Mouse (Mus musculus): ENCODE measurements around the gene Drd1. TPM values are rescaled to one million over a fixed set of nuclear protein-coding genes. Genes with fewer than 3 reads are reported as not detected.

The Drd1 gene
- polyA plus RNA-seq, 1 experiment from 2014 or later, result 2.6 TPM

GRCm38 (mm10) chr13:54072526-54073057, 17.1 kb upstream of the Drd1 start:
- no peak for ATAC-seq (ENCODE audit: low FRiP score, low read depth)
- Histone ChIP-seq H3K27ac (replicated peaks) (peak overlapping the region; percentile 89), H3K4me2 (peak overlapping the region; percentile 71), H3K4me1 (replicated peaks) (peaks cover 16% of the 10 kb centered on the region), H3K27me3 (no peaks in the 10 kb centered on the region), H3K9ac (peak overlapping the region; percentile 81), H3K36me3 (no peaks in the 10 kb centered on the region), H3K4me3 (peak overlapping the region; percentile 88), H3K9me3 (no peaks in the 10 kb centered on the region)
- 35% methylated on average over 10 of the region's 10 CpGs for WGBS

- Histone ChIP-seq H3K9me3 (no peaks in the 10 kb centered on the region), H3K4me3 (peak within 1 kb of the TSS; percentile 88), H3K27ac (replicated peaks) (peak within 1 kb of the TSS; percentile 89), H3K9ac (peak within 1 kb of the TSS; percentile 81), H3K36me3 (no peaks in the 10 kb centered on the region), H3K4me2 (peak within 1 kb of the TSS; percentile 71), H3K4me1 (replicated peaks) (peaks cover 13% of the 10 kb centered on the region), H3K27me3 (no peaks in the 10 kb centered on the region)
- peak; percentile 92 for ATAC-seq (ENCODE audit: low FRiP score, low read depth)
- WGBS, result 1% methylated on average over 74 of the region's 74 CpGs
These were observed 16.3 kb upstream of the Drd1 start, which contains the start of gene Sfxn1 for GRCm38 (mm10) chr13:54071606-54072331. Gene Sfxn1, plus strand, starts transcription at chr13:54071869.

DNA sequence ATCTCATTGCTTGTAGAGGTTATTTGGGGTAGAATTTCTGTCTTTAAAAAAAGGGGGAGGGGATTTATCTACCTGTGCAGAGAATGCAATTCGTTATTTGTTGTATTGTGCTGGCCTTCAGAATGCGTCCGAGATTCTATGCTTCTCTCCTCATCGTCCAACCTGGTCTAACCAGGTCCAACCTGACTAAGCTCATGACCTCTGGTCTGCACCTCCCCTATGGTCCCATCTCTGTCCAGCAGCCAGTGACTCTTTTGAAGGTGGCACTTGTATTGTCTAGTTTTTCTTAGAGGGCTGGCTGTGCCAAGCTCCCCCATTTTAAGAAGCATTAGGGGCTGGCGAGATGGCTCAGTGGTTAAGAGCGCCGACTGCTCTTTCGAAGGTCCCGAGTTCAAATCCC, 15.5 kb upstream of the Drd1 start:
- no peak overlapping the region for H3K9ac ChIP-seq
- no peak for ATAC-seq (ENCODE audit: low FRiP score, low read depth)
- 95% methylated on average over 9 of the region's 9 CpGs for WGBS
- no peaks in the 10 kb centered on the region for H3K27me3 ChIP-seq
- no peak overlapping the region for H3K27ac ChIP-seq (replicated peaks)
- no peak overlapping the region for H3K4me2 ChIP-seq
- H3K36me3 ChIP-seq, result no peaks in the 10 kb centered on the region
- H3K4me3 ChIP-seq, result no peak overlapping the region
- H3K4me1 ChIP-seq (replicated peaks), result peaks cover 12% of the 10 kb centered on the region
- H3K9me3 ChIP-seq, result no peaks in the 10 kb centered on the region

DNA sequence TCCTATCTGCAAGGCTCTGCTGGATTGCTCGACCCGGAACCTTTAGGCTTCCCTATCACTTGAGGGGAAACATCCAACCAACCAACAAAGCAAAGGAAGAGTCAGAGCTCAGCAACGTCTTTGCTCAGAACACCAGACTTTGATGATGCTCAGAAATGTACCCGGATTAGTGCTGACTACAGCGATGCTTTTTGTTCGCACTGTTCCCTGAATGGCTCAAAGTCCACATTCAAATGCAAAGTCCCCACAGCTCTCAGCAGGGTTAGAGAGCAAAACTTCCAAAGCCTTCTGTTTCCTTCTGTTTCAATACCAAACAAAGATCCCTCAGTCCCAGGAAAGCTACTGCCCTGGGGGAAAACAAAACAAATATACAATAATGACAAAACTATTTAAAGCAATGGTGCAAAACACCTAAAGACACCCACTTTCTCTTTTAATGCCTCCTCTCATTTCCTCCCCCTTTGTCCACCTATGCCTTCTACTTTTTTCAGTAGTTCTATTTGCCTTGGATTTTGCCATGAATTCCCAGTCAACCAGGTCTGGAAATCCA, 12.2 kb upstream of the Drd1 start:
- H3K27me3 ChIP-seq, result no peaks in the 10 kb centered on the region
- ATAC-seq (ENCODE audit: low FRiP score, low read depth), result no peak
- H3K4me3 ChIP-seq, result no peak overlapping the region
- peaks cover under 1% of the 10 kb centered on the region for H3K4me1 ChIP-seq (replicated peaks)
- no peaks in the 10 kb centered on the region for H3K9me3 ChIP-seq
- no peak overlapping the region for H3K4me2 ChIP-seq
- H3K9ac ChIP-seq, result no peak overlapping the region
- H3K27ac ChIP-seq (replicated peaks), result no peak overlapping the region
- H3K36me3 ChIP-seq, result no peaks in the 10 kb centered on the region
- WGBS, result 8% methylated on average over 6 of the region's 6 CpGs

- Histone ChIP-seq H3K4me2 (no peak overlapping the region), H3K9me3 (no peaks in the 10 kb centered on the region), H3K4me3 (no peak overlapping the region), H3K27ac (replicated peaks) (no peak overlapping the region), H3K36me3 (no peaks in the 10 kb centered on the region), H3K27me3 (no peaks in the 10 kb centered on the region), H3K9ac (no peak overlapping the region), H3K4me1 (replicated peaks) (no peaks in the 10 kb centered on the region)
- WGBS, result 92% methylated on average over 3 of the region's 3 CpGs
- ATAC-seq (ENCODE audit: low FRiP score, low read depth), result no peak
These were observed 10.7 kb upstream of the Drd1 start for GRCm38 (mm10) chr13:54066081-54066746.

GRCm38 (mm10) chr13:54063292-54063691, 7.8 kb upstream of the Drd1 start:
- H3K27me3 ChIP-seq, result no peaks in the 10 kb centered on the region
- H3K36me3 ChIP-seq, result no peaks in the 10 kb centered on the region
- no peak overlapping the region for H3K9ac ChIP-seq
- 4% methylated on average over 3 of the region's 3 CpGs for WGBS
- no peak overlapping the region for H3K4me3 ChIP-seq
- H3K27ac ChIP-seq (replicated peaks), result no peak overlapping the region
- H3K4me2 ChIP-seq, result no peak overlapping the region
- H3K9me3 ChIP-seq, result no peaks in the 10 kb centered on the region
- H3K4me1 ChIP-seq (replicated peaks), result no peaks in the 10 kb centered on the region
- no peak for ATAC-seq (ENCODE audit: low FRiP score, low read depth)

DNA sequence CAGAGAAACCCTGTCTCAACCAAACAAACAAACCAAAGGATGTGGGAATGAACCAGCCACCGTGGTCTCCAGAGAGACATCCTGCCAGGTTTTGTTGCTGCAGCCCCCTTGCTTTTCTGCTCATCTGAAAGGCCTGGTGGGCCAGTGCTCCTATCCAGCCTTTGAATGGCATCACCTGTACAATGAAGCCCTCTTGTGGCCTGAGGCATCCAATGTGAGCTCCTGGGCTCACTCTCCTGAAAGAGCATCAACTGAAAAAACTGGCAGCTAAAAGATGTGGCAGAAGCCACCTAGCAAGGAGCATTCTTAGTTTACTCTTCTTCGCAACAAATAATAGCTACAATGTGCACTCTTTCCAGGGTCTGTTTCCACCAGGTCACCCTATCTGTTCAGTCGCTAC, 6.6 kb upstream of the Drd1 start:
- no peaks in the 10 kb centered on the region for H3K36me3 ChIP-seq
- no peak overlapping the region for H3K4me2 ChIP-seq
- no peaks in the 10 kb centered on the region for H3K4me1 ChIP-seq (replicated peaks)
- H3K27me3 ChIP-seq, result no peaks in the 10 kb centered on the region
- H3K4me3 ChIP-seq, result no peak overlapping the region
- H3K27ac ChIP-seq (replicated peaks), result no peak overlapping the region
- no peaks in the 10 kb centered on the region for H3K9me3 ChIP-seq
- no peak overlapping the region for H3K9ac ChIP-seq
- no peak for ATAC-seq (ENCODE audit: low FRiP score, low read depth)
- 86% methylated on average over 3 of the region's 3 CpGs for WGBS

- Histone ChIP-seq H3K27me3 (peaks cover 9% of the 10 kb centered on the region; the same call in 1 of the 2 replicates), H3K4me3 (peak overlapping the region; percentile 52), H3K9ac (peak overlapping the region; percentile 34), H3K9me3 (no peaks in the 10 kb centered on the region), H3K27ac (replicated peaks) (no peak overlapping the region), H3K36me3 (no peaks in the 10 kb centered on the region), H3K4me2 (peak overlapping the region; percentile 99), H3K4me1 (replicated peaks) (peaks cover 12% of the 10 kb centered on the region)
- 2% methylated on average over 20 of the region's 20 CpGs for WGBS
- peak; percentile 59; the same call in 1 of the 2 replicates for ATAC-seq (ENCODE audit: low FRiP score, low read depth)
These were observed 543 bp downstream of the Drd1 start for GRCm38 (mm10) chr13:54054962-54055361.

DNA sequence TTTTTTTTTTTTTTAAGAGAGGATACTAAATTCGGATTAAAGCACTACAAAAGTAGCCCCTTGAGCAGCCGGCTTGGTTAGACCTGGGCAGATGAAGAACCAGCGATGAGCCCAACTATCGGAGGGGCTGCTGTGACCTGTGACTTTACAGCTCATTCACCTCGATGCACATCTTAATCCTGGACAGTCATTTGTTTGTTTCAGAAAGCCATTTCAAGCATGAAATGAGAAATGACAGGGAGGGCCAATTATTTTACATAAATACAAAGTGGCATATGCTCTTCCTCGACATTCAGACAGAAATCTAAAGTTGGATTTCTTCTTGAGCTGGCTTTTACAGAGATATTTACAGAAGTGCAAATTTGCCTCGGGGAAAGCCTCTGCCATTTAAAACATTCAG, 3.9 kb downstream of the Drd1 start:
- WGBS, result 47% methylated on average over 7 of the region's 7 CpGs
- peaks cover 9% of the 10 kb centered on the region; the same call in 1 of the 2 replicates for H3K27me3 ChIP-seq
- no peaks in the 10 kb centered on the region for H3K36me3 ChIP-seq
- peaks cover 12% of the 10 kb centered on the region for H3K4me1 ChIP-seq (replicated peaks)
- no peak overlapping the region for H3K9ac ChIP-seq
- no peaks in the 10 kb centered on the region for H3K9me3 ChIP-seq
- no peak for ATAC-seq (ENCODE audit: low FRiP score, low read depth)
- no peak overlapping the region for H3K4me3 ChIP-seq
- peak overlapping the region; percentile 5; the same call in 1 of the 2 replicates for H3K4me2 ChIP-seq
- no peak overlapping the region for H3K27ac ChIP-seq (replicated peaks)

- no peak for ATAC-seq (ENCODE audit: low FRiP score, low read depth)
- H3K36me3 ChIP-seq, result no peaks in the 10 kb centered on the region
- H3K4me1 ChIP-seq (replicated peaks), result no peaks in the 10 kb centered on the region
- no peak overlapping the region for H3K4me3 ChIP-seq
- H3K27ac ChIP-seq (replicated peaks), result no peak overlapping the region
- H3K9me3 ChIP-seq, result no peaks in the 10 kb centered on the region
- H3K4me2 ChIP-seq, result no peak overlapping the region
- H3K27me3 ChIP-seq, result 0 out of 2 replicates have a peak, but pooled peaks cover 2% of the 10 kb centered on the region
- 78% methylated on average over 7 of the region's 7 CpGs for WGBS
- no peak overlapping the region for H3K9ac ChIP-seq
These were observed 6.7 kb downstream of the Drd1 start for GRCm38 (mm10) chr13:54048679-54049352.

DNA sequence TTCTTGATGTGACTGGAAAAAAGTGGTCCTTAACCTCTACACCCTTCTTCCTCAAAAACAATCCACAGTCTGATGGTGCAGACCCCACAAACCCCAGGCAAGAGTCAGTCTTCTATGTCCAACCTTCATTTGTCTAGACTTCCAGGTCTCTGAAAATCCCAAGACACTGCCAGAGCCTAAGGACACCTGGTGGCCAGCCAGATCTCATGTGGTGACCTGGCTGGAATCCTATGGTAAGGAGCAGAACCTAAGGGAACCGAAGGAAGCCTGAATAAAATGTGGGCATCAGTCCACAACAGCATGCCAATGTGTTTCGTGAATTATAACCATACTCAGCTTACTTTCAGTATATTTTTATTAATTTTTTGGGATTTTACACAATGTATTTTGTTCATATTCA, 15.2 kb downstream of the Drd1 start:
- H3K27ac ChIP-seq (replicated peaks), result no peak overlapping the region
- H3K27me3 ChIP-seq, result no peaks in the 10 kb centered on the region
- WGBS, result 85% methylated on average over 2 of the region's 2 CpGs
- no peak overlapping the region for H3K9ac ChIP-seq
- H3K4me2 ChIP-seq, result no peak overlapping the region
- H3K9me3 ChIP-seq, result no peaks in the 10 kb centered on the region
- no peaks in the 10 kb centered on the region for H3K36me3 ChIP-seq
- no peaks in the 10 kb centered on the region for H3K4me1 ChIP-seq (replicated peaks)
- H3K4me3 ChIP-seq, result no peak overlapping the region
- no peak for ATAC-seq (ENCODE audit: low FRiP score, low read depth)

DNA sequence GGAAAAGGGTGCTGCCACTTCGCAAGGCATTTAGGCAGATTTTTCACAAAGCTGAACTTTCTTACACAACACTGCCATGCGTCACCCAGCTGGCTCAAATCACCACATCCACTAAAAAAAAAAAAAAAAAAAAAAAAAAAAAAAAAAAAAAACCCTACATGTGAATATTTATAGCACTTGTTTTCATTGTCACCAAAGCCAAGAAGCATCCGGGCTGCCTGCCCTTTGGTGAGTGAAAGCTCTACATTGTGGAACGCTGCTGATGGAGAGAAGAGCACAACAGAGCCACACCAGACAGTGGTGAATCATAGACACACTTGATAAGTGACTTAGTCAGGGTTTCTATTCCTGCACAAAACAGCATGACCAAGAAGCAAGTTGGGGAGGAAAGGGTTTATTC, 17.6 kb downstream of the Drd1 start:
- no peak for ATAC-seq (ENCODE audit: low FRiP score, low read depth)
- Histone ChIP-seq H3K4me2 (no peak overlapping the region), H3K36me3 (no peaks in the 10 kb centered on the region), H3K27ac (replicated peaks) (no peak overlapping the region), H3K4me3 (no peak overlapping the region), H3K9me3 (no peaks in the 10 kb centered on the region), H3K4me1 (replicated peaks) (no peaks in the 10 kb centered on the region), H3K27me3 (no peaks in the 10 kb centered on the region), H3K9ac (no peak overlapping the region)
- WGBS, result 87% methylated on average over 4 of the region's 4 CpGs
